Mouse (Mus musculus) embryonic facial prominence, embryonic 11.5 days (tissue): ENCODE measurements at regions not wholly inside any gene's neighbourhood (a gene's known extent, or its start where the extent isn't known, plus 50 kb on each side); places are given as distances from the start of the nearest gene placed in this dataset.

Source experiments
- ATAC-seq: fragments of 200-750 bp; cut with Nextera tagmentation; replicated peaks from 2 replicates; pipeline ENCODE4 v1.8.0; 2017; ENCODE audit warnings: low read depth; ENCODE audit not compliant: insufficient number of reproducible peaks, low FRiP score, low TSS enrichment
- DNase-seq: peaks from one replicate; pipeline ENCODE4 v3.0.0-alpha.2; 2015; ENCODE audit warnings: low spot score
- H3K27ac ChIP-seq: fragments of 300-500 bp; sonication (generic); replicated peaks from 2 replicates; pipeline ENCODE4 v1.5.1; 2014; ENCODE audit warnings: mild to moderate bottlenecking, low read depth, low read length, control low read depth
- H3K27me3 ChIP-seq: fragments of 300-500 bp; sonication (generic); 2 replicates; pipeline ENCODE4 v1.6.1; 2014; ENCODE audit warnings: mild to moderate bottlenecking, low read length, moderate library complexity, mixed read lengths; ENCODE audit not compliant: control insufficient read depth, insufficient read depth
- H3K36me3 ChIP-seq: fragments of 300-500 bp; sonication (generic); replicated peaks from 2 replicates; pipeline ENCODE4 v1.6.1; 2014; ENCODE audit warnings: low read depth, mild to moderate bottlenecking, low read length, moderate library complexity, mixed read lengths; ENCODE audit not compliant: control insufficient read depth, insufficient read depth
- H3K4me1 ChIP-seq: fragments of 300-500 bp; sonication (generic); 2 replicates; pipeline ENCODE4 v1.6.1; 2014; ENCODE audit warnings: low read length, mixed read lengths; ENCODE audit not compliant: control insufficient read depth, insufficient read depth
- H3K4me2 ChIP-seq: fragments of 300-500 bp; sonication (generic); 2 replicates; pipeline ENCODE4 v1.6.1; 2014; ENCODE audit warnings: low read depth, mild to moderate bottlenecking, control low read depth, low read length, moderate library complexity
- H3K4me3 ChIP-seq: fragments of 300-500 bp; sonication (generic); 2 replicates; pipeline ENCODE4 v1.5.1; 2014; ENCODE audit warnings: low read depth, low read length, control low read depth
- H3K9ac ChIP-seq: fragments of 300-500 bp; sonication (generic); replicated peaks from 2 replicates; pipeline ENCODE4 v1.6.1; 2014; ENCODE audit warnings: mild to moderate bottlenecking, control low read depth, low read length
- H3K9me3 ChIP-seq: fragments of 300-500 bp; sonication (generic); replicated peaks from 2 replicates; pipeline ENCODE4 v1.6.1; 2016; ENCODE audit warnings: mild to moderate bottlenecking, low read length, inconsistent platforms, mixed read lengths; ENCODE audit not compliant: control insufficient read depth
- WGBS: fragments of 180-500 bp; shearing (Covaris S2); extraction: QIAGEN DNeasy Blood & Tissue Kit; methylation state at CpG from one replicate; pipeline ENCODE4 v1.1.7; 2014; 5-methylcytosine and 5-hydroxymethylcytosine counted together

DNA sequence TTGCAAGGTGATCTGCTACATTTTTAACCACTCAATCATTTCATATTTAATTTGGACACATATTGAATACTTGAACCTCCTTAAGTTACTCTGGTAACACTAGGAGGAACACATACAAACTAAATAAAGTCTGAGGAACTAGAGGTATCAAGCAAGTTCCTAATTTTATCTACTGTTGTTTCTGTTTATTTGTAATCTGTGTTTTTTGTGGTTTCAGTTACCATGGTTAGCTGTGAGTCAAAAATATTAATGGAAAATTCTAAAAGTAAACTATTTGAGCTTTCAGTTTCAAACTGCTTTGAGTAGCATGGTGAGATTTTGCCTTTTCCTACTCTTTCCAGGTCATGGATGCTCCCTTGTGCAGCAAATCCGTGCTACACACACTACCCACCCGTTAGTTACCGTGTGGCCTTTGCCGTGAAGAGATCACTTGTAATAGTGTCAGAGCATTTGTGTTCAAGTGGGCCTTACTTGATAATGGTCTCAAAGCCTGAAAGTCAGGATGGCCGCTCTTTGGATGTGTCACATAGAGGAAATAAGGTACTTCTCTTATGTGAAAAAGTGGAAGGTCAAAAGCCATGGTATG lies 177.0 kb upstream of the Stt3b start:
- no peaks in the 10 kb centered on the region for H3K4me1 ChIP-seq
- ATAC-seq (no peak), DNase-seq (no peak)
- H3K4me3 ChIP-seq: no peak overlapping the region
- no peak overlapping the region for H3K4me2 ChIP-seq
- no peaks in the 10 kb centered on the region for H3K36me3 ChIP-seq
- no peak overlapping the region for H3K27ac ChIP-seq
- H3K9ac ChIP-seq: no peak overlapping the region
- H3K27me3 ChIP-seq: no peaks in the 10 kb centered on the region
- H3K9me3 ChIP-seq: no peaks in the 10 kb centered on the region
- WGBS: 90% methylated on average over 5 of the region's 5 CpGs

DNA sequence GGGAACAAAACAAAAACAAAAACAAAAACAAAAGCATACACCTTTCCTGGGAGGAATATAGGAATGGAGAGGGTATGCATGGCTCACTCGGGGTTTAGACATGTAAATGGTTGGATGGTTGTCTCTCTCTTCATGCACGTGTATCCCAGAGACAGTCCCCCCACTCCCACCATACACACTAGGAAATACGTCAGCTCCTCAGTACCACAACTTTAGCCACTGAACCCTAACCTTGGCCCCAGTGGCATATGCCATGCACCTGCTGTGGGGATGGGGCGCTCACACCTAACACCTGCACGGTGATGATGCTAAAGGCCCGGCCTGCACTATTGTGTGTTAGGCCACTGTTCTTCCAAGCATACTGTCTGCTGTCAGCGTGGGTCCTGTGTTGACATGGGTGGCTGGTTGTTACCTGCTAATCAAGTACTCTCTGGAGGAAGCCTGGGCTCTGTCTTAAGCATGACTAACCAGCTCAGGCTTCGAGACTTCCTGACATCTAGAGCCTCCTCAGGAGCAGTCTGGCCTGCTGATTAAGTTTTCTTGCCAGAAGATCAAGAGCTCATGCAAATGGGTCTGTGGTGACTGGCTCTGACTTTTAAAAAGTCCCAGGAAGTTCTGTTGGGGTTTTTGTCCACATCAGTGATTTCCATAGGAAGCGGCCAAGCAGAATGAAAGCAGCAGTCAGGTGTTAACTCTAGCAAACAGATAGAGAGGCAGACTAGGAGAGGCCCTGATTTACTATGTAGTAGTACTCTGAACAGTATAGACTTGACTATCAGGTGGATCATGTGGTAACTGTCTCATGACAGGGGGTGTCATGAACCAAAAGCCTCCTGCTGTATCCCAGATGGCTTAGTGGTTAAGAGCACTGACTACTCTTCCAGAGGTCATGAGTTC lies 178.9 kb upstream of the Stt3b start:
- Histone ChIP-seq H3K27ac (no peak overlapping the region), H3K9ac (no peak overlapping the region), H3K4me2 (no peak overlapping the region), H3K4me3 (no peak overlapping the region), H3K36me3 (no peaks in the 10 kb centered on the region), H3K27me3 (no peaks in the 10 kb centered on the region), H3K9me3 (no peaks in the 10 kb centered on the region), H3K4me1 (no peaks in the 10 kb centered on the region)
- ATAC-seq (no peak), DNase-seq (no peak)
- 81% methylated on average over 9 of the region's 9 CpGs for WGBS

GRCm38 (mm10) chr9:115492431-115493171 lies 182.4 kb upstream of the Stt3b start:
- no peaks in the 10 kb centered on the region for H3K9me3 ChIP-seq
- H3K4me1 ChIP-seq: no peaks in the 10 kb centered on the region
- 91% methylated on average over 6 of the region's 6 CpGs for WGBS
- ATAC-seq: no peak
- no peak overlapping the region for H3K4me2 ChIP-seq
- H3K27me3 ChIP-seq: no peaks in the 10 kb centered on the region
- H3K9ac ChIP-seq: no peak overlapping the region
- H3K36me3 ChIP-seq: no peaks in the 10 kb centered on the region
- H3K27ac ChIP-seq: no peak overlapping the region
- no peak overlapping the region for H3K4me3 ChIP-seq
- no peak for DNase-seq

- Histone ChIP-seq H3K36me3 (no peaks in the 10 kb centered on the region), H3K27ac (no peak overlapping the region), H3K9ac (no peak overlapping the region), H3K9me3 (no peaks in the 10 kb centered on the region), H3K4me3 (no peak overlapping the region), H3K4me1 (no peaks in the 10 kb centered on the region), H3K4me2 (no peak overlapping the region), H3K27me3 (no peaks in the 10 kb centered on the region)
- WGBS: 90% methylated on average over 2 of the region's 2 CpGs
- no peak for ATAC-seq
- DNase-seq: no peak
These were observed 183.5 kb upstream of the Stt3b start for GRCm38 (mm10) chr9:115493765-115494164.

GRCm38 (mm10) chr9:115499536-115499935 lies 189.3 kb upstream of the Stt3b start:
- Histone ChIP-seq H3K9ac (no peak overlapping the region), H3K36me3 (no peaks in the 10 kb centered on the region), H3K4me2 (no peak overlapping the region), H3K27ac (no peak overlapping the region), H3K4me1 (no peaks in the 10 kb centered on the region), H3K9me3 (no peaks in the 10 kb centered on the region), H3K27me3 (no peaks in the 10 kb centered on the region), H3K4me3 (no peak overlapping the region)
- ATAC-seq (no peak), DNase-seq (no peak)
- 69% methylated on average over 3 of the region's 3 CpGs for WGBS

- Histone ChIP-seq H3K4me1 (no peaks in the 10 kb centered on the region), H3K27ac (no peak overlapping the region), H3K9ac (no peak overlapping the region), H3K4me2 (no peak overlapping the region), H3K4me3 (no peak overlapping the region), H3K27me3 (no peaks in the 10 kb centered on the region), H3K36me3 (no peaks in the 10 kb centered on the region), H3K9me3 (no peaks in the 10 kb centered on the region)
- WGBS: 49% methylated on average over 2 of the region's 2 CpGs
- ATAC-seq (no peak), DNase-seq (no peak)
These were observed 194.6 kb upstream of the Stt3b start for GRCm38 (mm10) chr9:115504789-115505188.

DNA sequence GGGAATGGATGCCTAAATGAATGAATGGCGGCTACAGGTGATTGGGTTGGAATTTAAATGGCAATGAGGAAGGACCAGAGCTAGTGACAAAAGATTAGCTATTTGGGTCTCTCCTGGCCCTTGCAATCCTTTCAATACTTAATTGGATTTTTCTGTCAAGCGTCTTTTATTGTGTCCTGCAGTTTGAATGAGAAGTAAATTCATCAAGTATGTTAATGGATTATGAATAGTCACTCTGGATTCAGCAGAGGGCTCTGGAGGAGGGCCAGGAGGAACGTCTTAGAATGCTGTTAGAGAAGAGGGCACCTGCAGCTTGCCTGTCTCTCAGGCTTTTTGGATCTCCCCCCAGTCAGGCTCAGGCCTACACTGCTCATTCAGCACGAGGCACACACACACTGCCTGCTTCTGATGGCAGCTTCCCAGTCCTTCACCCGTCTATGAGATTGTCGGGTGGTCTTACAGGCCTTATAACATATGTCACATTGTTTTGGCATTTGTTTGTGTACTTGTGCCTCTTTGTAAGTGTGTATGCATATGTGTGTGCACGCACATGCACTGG lies 197.0 kb upstream of the Stt3b start:
- Histone ChIP-seq H3K9me3 (no peaks in the 10 kb centered on the region), H3K4me2 (no peak overlapping the region), H3K4me1 (no peaks in the 10 kb centered on the region), H3K9ac (no peak overlapping the region), H3K4me3 (no peak overlapping the region), H3K36me3 (no peaks in the 10 kb centered on the region), H3K27me3 (no peaks in the 10 kb centered on the region), H3K27ac (no peak overlapping the region)
- DNase-seq: no peak
- no peak for ATAC-seq
- WGBS: 68% methylated on average over 7 of the region's 7 CpGs
